Mouse (Mus musculus) ES-Bruce4 (cell line): Measurements from ENCODE around the gene Nme4.

Experiments used
- CTCF ChIP-seq: IDR thresholded peaks from one replicate; pipeline ENCODE4 v1.8.1; 2011; ENCODE audit warnings: low read depth, low read length
- POLR2A ChIP-seq: IDR thresholded peaks from one replicate; pipeline ENCODE4 v1.8.1; 2011; ENCODE audit warnings: low read length; ENCODE audit not compliant: insufficient read depth

DNA sequence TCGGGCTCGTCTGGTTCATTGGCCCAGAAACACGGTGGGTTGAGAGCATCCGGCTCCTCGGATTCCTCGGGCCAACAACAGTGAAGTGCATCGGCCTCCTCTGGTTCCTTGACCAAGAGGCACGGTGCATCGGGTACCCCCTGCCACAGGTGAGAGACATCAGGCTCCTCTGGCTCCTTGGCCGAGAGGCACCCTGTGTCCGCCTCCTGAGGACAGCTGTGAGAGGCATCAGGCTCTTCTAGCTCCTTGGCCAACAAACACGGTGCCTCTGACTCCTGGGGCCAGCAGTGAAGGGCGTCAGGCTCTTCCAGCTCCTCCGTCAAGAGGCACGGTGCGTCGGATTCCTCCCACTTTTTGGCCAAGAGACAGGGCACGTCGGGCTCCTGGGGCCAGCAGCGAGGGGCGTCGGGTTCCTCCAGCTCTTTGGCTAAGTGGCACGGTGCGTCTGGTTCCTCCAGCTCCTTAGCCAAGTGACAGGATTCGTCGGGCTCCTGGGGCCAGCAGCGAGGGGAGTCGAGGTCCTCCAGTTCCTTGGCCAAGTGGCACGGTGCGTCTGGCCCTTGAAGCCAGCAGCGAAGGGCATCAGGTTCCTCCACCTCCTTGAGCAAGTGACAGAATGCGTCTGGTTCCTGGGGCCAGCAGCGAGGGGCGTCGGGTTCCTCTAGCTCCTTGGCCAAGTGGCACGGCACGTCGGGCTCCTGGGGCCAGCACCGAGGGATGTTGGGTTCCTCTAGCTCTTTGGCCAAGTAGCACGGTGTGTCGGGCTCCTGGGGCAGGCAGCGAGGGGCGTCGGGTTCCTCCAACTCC lies 27.2 kb downstream of the Nme4 start:
- TF ChIP-seq CTCF (no peak), POLR2A (no peak)
